Mouse (Mus musculus): ENCODE results near the gene Mapk6. TPM values are rescaled to one million over a fixed set of nuclear protein-coding genes. Genes with fewer than 3 reads are reported as not detected.

The Mapk6 gene
- polyA plus RNA-seq, 1 experiment from 2014 or later, result 28.9 TPM

DNA sequence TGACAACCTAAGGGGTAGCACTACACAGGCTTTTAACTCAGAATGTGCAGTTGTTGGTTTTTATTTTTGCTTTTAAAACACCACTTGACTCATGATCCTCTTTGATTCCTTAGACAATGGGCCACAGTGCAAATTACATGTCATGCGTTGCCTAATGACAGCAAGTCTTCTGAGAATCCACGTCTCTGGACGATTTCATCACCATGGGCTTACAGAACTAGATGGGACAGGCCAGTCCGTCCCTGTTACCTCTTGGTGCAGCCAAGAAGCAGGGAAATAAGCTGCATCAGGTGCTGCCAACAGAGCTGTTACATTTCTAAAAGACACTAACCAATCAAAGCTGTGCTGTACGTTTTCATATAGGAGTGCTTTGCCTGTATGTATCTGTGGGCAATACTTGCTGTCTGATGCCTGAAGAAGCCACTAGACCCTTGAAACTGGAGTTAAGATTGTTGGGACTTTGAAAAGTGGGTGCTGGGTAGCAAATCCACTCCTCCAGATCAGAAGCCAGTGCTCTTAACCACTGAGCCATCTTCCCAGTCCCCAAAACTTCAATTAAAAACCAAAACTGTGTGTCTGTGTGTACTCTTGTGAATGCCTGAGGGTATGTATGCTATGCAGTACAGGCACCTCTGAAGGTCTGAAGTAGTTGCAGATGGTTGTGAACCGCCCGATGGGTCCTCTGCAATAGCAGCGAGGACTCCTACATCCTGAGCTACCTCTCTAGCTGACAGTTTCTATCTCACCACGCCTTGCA is 24.4 kb downstream of the Mapk6 start:
- Histone ChIP-seq H3K9ac (ENCODE audit: low read length) (no peak overlapping the region), H3K27ac (replicated peaks) (no peak overlapping the region), H3K36me3 (ENCODE audit: control insufficient read depth, insufficient read depth, low read length) (peaks cover 18% of the 10 kb centered on the region), H3K9me3 (ENCODE audit: control insufficient read depth, low read length) (no peaks in the 10 kb centered on the region), H3K4me3 (ENCODE audit: low read depth, low read length) (no peak overlapping the region), H3K4me1 (replicated peaks; ENCODE audit: control insufficient read depth, insufficient read depth) (no peaks in the 10 kb centered on the region), H3K4me2 (replicated peaks; ENCODE audit: low read depth) (no peak overlapping the region), H3K27me3 (ENCODE audit: control insufficient read depth, insufficient read depth, low read length) (no peaks in the 10 kb centered on the region)
- WGBS, result 73% methylated on average over 9 of the region's 9 CpGs
- TF ChIP-seq CTCF (IDR thresholded peaks at IDR 0.05; ENCODE audit: low read depth) (no peak), EP300 (optimal IDR thresholded peaks at IDR 0.05) (no peak)
- DNase-seq (ENCODE audit: low spot score) (no peak), ATAC-seq (ENCODE audit: low FRiP score, low TSS enrichment) (no peak)

DNA sequence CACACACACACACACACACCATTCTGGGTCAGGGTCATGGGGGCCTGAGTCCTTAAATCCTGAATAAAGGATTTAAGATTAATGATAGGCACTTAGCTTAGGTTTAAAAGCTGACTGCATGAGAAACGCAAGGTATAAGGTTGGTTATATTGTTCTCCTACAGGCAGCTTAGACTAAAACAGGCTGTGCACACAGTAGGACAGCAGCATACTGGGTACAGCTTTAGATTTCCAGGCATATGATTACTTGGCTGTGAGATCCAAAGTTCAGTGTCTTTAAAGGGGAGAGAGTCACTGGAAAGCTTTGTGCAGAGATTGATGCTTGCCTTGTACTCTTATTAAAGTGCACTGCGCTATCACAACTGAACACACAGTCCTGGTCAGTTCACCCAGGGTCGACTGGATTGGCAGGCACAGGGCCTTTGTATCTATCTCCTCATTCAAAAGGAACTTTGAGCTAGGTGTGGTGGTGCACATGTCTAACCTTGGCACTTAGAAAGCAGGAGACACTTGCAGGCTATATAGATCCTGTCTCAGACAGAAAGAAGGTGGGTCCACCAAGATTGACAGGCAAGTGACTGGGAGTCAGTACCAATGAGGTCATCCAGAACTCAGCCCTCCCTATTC is 25.4 kb downstream of the Mapk6 start:
- DNase-seq (ENCODE audit: low spot score) (no peak), ATAC-seq (ENCODE audit: low FRiP score, low TSS enrichment) (peak; percentile 42; the same call in 1 of the 2 replicates)
- WGBS, result 68% methylated on average over 3 of the region's 3 CpGs
- Histone ChIP-seq H3K27ac (replicated peaks) (no peak overlapping the region), H3K9me3 (ENCODE audit: control insufficient read depth, low read length) (no peaks in the 10 kb centered on the region), H3K4me1 (replicated peaks; ENCODE audit: control insufficient read depth, insufficient read depth) (no peaks in the 10 kb centered on the region), H3K4me3 (ENCODE audit: low read depth, low read length) (no peak overlapping the region), H3K36me3 (ENCODE audit: control insufficient read depth, insufficient read depth, low read length) (peaks cover 17% of the 10 kb centered on the region), H3K4me2 (replicated peaks; ENCODE audit: low read depth) (no peak overlapping the region), H3K27me3 (ENCODE audit: control insufficient read depth, insufficient read depth, low read length) (no peaks in the 10 kb centered on the region), H3K9ac (ENCODE audit: low read length) (no peak overlapping the region)
- TF ChIP-seq EP300 (optimal IDR thresholded peaks at IDR 0.05) (no peak), CTCF (IDR thresholded peaks at IDR 0.05; ENCODE audit: low read depth) (no peak)

- no peak overlapping the region for H3K27ac ChIP-seq (replicated peaks)
- H3K9me3 ChIP-seq (ENCODE audit: control insufficient read depth, low read length), result no peaks in the 10 kb centered on the region
- no peak for ATAC-seq (ENCODE audit: low FRiP score, low TSS enrichment)
- no peak overlapping the region for H3K4me2 ChIP-seq (replicated peaks; ENCODE audit: low read depth)
- no peak for DNase-seq (ENCODE audit: low spot score)
- no peak overlapping the region for H3K4me3 ChIP-seq (ENCODE audit: low read depth, low read length)
- peaks cover 10% of the 10 kb centered on the region for H3K36me3 ChIP-seq (ENCODE audit: control insufficient read depth, insufficient read depth, low read length)
- 85% methylated on average over 9 of the region's 9 CpGs for WGBS
- TF ChIP-seq CTCF (IDR thresholded peaks at IDR 0.05; ENCODE audit: low read depth) (peak; percentile 44), EP300 (optimal IDR thresholded peaks at IDR 0.05) (no peak)
- no peaks in the 10 kb centered on the region for H3K4me1 ChIP-seq (replicated peaks; ENCODE audit: control insufficient read depth, insufficient read depth)
- no peak overlapping the region for H3K9ac ChIP-seq (ENCODE audit: low read length)
- H3K27me3 ChIP-seq (ENCODE audit: control insufficient read depth, insufficient read depth, low read length), result no peaks in the 10 kb centered on the region
Measured at GRCm38 (mm10) chr9:75383785-75384184, 26.0 kb downstream of the Mapk6 start.

DNA sequence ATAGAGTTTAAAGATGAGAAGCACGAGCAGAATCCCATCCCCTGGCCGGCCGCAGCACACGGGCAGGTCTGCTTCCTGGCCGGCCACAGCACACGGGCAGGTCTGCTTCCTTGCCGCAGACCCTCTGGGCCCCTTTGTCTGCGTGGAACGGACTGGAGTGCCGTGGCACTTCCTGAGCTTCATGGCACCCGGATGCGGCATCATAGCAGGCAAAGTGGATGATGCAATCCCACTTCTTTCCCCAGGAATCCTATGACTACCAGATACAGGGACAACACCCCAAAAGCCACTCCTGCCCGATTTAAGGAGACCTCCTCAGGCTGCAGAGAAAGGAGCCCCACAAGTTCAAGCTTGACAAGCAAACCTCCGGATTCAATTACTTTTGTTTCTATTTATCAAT is 27.0 kb downstream of the Mapk6 start:
- H3K36me3 ChIP-seq (ENCODE audit: control insufficient read depth, insufficient read depth, low read length), result peaks cover 5% of the 10 kb centered on the region; the same call in 1 of the 2 replicates
- no peak overlapping the region for H3K27ac ChIP-seq (replicated peaks)
- H3K9ac ChIP-seq (ENCODE audit: low read length), result no peak overlapping the region
- TF ChIP-seq EP300 (optimal IDR thresholded peaks at IDR 0.05), result no peak
- WGBS, result 81% methylated on average over 14 of the region's 14 CpGs
- DNase-seq (ENCODE audit: low spot score) (no peak), ATAC-seq (ENCODE audit: low FRiP score, low TSS enrichment) (no peak)
- no peaks in the 10 kb centered on the region for H3K27me3 ChIP-seq (ENCODE audit: control insufficient read depth, insufficient read depth, low read length)
- no peaks in the 10 kb centered on the region for H3K9me3 ChIP-seq (ENCODE audit: control insufficient read depth, low read length)
- H3K4me3 ChIP-seq (ENCODE audit: low read depth, low read length), result no peak overlapping the region
- no peaks in the 10 kb centered on the region for H3K4me1 ChIP-seq (replicated peaks; ENCODE audit: control insufficient read depth, insufficient read depth)
- no peak overlapping the region for H3K4me2 ChIP-seq (replicated peaks; ENCODE audit: low read depth)

GRCm38 (mm10) chr9:75378774-75379173 is 31.0 kb downstream of the Mapk6 start:
- no peak overlapping the region for H3K9ac ChIP-seq (ENCODE audit: low read length)
- no peak for DNase-seq (ENCODE audit: low spot score)
- no peaks in the 10 kb centered on the region for H3K4me1 ChIP-seq (replicated peaks; ENCODE audit: control insufficient read depth, insufficient read depth)
- H3K36me3 ChIP-seq (ENCODE audit: control insufficient read depth, insufficient read depth, low read length), result no peaks in the 10 kb centered on the region
- H3K4me3 ChIP-seq (ENCODE audit: low read depth, low read length), result no peak overlapping the region
- no peaks in the 10 kb centered on the region for H3K9me3 ChIP-seq (ENCODE audit: control insufficient read depth, low read length)
- 64% methylated on average over 2 of the region's 2 CpGs for WGBS
- H3K27ac ChIP-seq (replicated peaks), result no peak overlapping the region
- H3K27me3 ChIP-seq (ENCODE audit: control insufficient read depth, insufficient read depth, low read length), result no peaks in the 10 kb centered on the region
- no peak for TF ChIP-seq EP300 (optimal IDR thresholded peaks at IDR 0.05)
- no peak for TF ChIP-seq CTCF (IDR thresholded peaks at IDR 0.05; ENCODE audit: low read depth)
- peak; percentile 65 for ATAC-seq (ENCODE audit: low FRiP score, low TSS enrichment)
- no peak overlapping the region for H3K4me2 ChIP-seq (replicated peaks; ENCODE audit: low read depth)

- Histone ChIP-seq H3K9me3 (ENCODE audit: control insufficient read depth, low read length) (no peaks in the 10 kb centered on the region), H3K27me3 (ENCODE audit: control insufficient read depth, insufficient read depth, low read length) (no peaks in the 10 kb centered on the region), H3K4me1 (replicated peaks; ENCODE audit: control insufficient read depth, insufficient read depth) (no peaks in the 10 kb centered on the region), H3K4me3 (ENCODE audit: low read depth, low read length) (no peak overlapping the region), H3K36me3 (ENCODE audit: control insufficient read depth, insufficient read depth, low read length) (no peaks in the 10 kb centered on the region), H3K9ac (ENCODE audit: low read length) (no peak overlapping the region), H3K27ac (replicated peaks) (no peak overlapping the region), H3K4me2 (replicated peaks; ENCODE audit: low read depth) (no peak overlapping the region)
- no peak for TF ChIP-seq CTCF (IDR thresholded peaks at IDR 0.05; ENCODE audit: low read depth)
- no peak for TF ChIP-seq EP300 (optimal IDR thresholded peaks at IDR 0.05)
- no peak for ATAC-seq (ENCODE audit: low FRiP score, low TSS enrichment)
- no peak for DNase-seq (ENCODE audit: low spot score)
- 54% methylated on average over 1 of the region's 1 CpGs for WGBS
Measured at GRCm38 (mm10) chr9:75376428-75376827, 33.4 kb downstream of the Mapk6 start.
